Mouse (Mus musculus) heart, adult 18-20 months (tissue): ENCODE measurements at regions not wholly inside any gene's neighbourhood (a gene's known extent, or its start where the extent isn't known, plus 50 kb on each side); places are given as distances from the start of the nearest gene placed in this dataset.
A peak's percentile ranks its signal among the peaks of the same experiment; 100 is the strongest.

Experiments
- DNase-seq, 2 experiments: peaks; one replicate each; pipeline ENCODE4 v3.0.0; 2021 to 2022; ENCODE audit warnings: mixed read lengths in 1 of 2

- DNase-seq: no peak
These were observed 265.3 kb downstream of the Rpl36a-ps1 start for GRCm38 (mm10) chr14:98728863-98729262.

- no peak for DNase-seq
These were observed 271.6 kb downstream of the Rpl36a-ps1 start for GRCm38 (mm10) chr14:98722481-98722880.

GRCm38 (mm10) chr14:98721033-98721432 lies 273.1 kb downstream of the Rpl36a-ps1 start:
- no peak for DNase-seq

GRCm38 (mm10) chr14:98708045-98708444 lies 286.1 kb downstream of the Rpl36a-ps1 start:
- no peak for DNase-seq

GRCm38 (mm10) chr14:98707574-98707973 lies 286.5 kb downstream of the Rpl36a-ps1 start:
- DNase-seq: no peak

DNA sequence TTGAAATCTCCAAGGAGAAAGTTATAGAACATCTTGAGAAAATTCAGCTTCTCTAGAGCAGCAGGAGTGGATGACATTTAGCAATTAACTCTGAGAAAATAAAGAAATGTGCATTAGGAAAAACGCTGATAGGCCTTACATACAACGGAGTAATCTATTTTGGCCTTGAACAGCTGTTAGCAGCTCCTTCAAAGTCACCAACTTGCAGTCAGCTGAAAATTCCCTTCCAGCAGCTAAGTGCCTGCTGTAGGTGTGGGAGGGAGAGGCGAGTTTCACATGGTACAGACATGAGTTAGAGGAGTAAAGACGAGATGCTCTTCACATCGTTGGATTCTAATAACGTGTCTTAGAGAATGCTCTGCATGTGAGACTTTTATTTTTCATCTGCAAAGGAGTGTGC lies 290.8 kb downstream of the Rpl36a-ps1 start:
- peak in 1 of 2 experiments; percentile 0 for DNase-seq

DNA sequence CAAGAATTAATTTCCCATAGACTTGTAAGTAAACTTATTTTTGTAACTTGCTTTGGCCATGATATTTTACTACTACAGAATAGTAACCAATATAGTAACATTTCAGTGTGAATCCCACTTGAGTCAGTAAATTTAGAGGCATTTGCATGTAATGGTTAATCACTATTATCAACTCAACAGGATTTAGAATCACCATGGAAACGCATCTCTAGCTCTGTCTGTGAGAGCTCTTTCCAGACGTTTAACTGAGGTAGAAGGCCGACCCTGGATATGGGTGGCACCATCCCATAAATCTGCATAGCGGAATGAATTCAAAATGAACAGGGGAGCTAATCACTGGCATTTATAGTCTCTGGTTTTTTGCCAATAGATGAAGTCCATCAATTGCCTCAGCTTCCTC lies 337.6 kb downstream of the Rpl36a-ps1 start:
- no peak for DNase-seq

GRCm38 (mm10) chr14:98654191-98654809 lies 339.8 kb downstream of the Rpl36a-ps1 start:
- DNase-seq: no peak

DNA sequence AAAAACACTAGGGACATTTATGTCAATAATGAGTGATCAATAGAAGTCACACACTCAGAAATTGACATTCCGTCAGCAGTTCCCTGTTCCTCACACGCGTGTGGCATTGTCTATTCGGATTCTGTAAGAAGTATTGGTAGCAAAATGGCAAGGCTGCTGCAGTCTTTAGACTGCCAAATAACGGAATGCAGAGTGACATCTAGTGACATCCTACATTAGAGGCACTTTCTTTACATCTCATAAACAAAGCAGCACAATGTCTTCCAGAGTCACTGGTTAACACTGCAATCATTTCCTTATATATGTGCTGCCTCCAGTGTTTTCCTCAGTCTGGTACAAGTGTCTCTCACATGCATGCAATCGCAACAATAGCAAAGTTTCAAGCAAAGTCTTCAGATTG lies 342.9 kb downstream of the Rpl36a-ps1 start:
- no peak for DNase-seq

DNA sequence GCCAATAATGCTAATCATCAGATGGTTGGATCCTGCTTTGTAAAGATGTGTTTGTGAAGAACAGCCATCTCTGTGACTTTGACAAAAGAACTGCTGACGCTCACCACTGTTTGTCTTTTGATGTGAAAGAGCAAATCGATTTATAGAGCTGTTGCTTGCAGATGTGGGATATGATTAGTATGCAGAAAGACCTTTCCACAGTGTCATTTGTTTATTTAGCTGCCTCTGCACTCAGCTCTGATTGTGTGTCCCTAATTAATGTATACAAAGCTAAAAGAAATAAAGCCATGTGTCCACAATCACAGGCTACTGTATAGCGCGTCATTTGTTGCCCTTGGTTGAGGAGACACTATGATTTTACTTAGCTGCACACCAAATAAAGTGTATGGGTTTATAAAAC lies 343.6 kb downstream of the Rpl36a-ps1 start:
- DNase-seq: no peak

DNA sequence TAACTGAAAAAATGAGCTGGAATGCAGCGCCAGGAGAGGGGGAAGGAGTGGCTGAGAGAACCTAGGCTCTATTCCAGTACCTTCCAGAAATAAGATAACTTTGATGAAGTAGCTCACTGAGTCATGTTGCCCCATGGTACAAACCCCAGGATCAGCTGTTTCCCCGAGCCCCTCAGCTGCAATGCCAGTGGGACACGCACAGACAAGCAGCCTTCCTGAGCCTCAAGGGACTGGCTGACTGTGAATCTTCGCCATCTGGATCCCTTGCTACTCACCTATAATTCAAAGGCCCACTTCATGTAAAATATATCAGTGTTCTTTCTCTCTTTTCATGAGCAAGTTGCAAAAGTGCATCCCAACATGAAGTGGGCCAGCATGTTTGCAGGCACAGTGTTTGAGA lies 346.5 kb downstream of the Rpl36a-ps1 start:
- no peak for DNase-seq

DNA sequence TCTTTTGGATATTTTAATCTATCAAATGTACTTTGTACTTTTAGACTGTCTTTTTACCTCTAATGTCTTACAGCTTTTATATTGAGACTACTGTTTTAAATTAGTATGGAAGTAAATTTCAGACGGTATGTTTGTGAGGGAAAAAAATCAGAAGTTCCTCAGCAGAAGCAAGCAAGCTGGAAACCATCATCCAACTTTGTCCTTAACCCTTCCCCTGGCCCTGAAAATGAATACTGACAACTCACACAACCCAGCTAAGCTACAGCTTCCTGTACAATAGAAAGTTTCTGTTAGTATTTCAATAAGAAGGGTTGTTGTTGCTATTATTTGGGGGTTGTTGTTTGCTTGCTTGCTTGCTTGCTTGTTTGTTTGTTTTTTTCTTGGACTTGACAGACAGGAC lies 350.4 kb downstream of the Rpl36a-ps1 start:
- no peak for DNase-seq

DNA sequence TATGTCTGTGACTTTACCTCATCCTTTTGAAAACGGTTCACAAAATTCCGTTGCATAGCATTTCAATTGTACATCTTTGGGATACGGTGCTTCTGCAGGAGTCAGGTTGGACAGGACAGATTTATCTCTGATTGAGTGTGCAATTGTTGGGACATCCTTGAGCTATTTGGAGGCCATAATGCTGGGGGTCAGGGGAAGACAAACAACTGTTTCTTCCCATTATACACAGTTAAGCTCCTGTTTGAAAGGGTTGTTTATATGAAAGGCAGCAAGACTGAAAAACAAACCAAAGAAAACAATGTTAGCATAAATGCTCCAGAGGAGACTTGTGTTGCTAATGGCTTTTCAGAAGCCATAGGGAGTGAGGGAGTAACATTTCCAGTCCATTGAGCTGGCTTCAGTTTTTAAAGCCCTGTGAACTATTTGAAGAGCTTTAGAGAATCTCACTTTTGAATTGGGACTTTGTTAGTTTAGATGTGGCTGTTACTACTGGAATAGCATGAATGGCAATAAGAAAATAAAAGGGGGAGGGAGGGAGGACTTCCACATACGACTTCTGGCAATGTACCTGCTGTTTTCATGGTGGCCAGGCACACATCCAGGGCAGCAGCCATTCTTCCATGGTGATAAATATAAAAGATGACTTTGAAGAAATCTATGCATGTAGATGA lies 351.3 kb downstream of the Rpl36a-ps1 start:
- DNase-seq: no peak

DNA sequence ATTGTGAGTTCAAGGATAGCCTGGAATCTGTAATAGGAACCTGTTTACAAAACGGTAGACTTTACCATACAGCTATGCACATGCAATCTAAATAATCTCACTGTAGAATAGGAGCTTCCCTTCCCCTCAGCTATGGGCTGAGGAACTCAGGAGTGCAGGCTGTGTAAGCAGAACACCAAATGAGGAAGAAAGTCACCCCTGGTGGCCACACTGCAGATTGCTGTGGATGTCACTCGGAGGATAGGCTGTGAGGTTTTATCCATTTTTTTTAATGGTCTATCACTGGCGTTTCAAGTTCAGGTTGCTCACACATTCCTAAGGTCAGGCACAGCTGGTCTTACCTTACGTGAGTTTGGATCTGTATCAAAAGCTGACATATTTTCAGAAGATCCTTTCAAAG lies 365.1 kb downstream of the Rpl36a-ps1 start:
- no peak for DNase-seq

GRCm38 (mm10) chr14:98626476-98626875 lies 367.6 kb downstream of the Rpl36a-ps1 start:
- DNase-seq: no peak

GRCm38 (mm10) chr14:98625867-98626266 lies 368.3 kb downstream of the Rpl36a-ps1 start:
- DNase-seq: no peak

- DNase-seq: no peak
These were observed 388.3 kb downstream of the Rpl36a-ps1 start for GRCm38 (mm10) chr14:98605772-98606171.

- DNase-seq: no peak
These were observed 397.9 kb downstream of the Rpl36a-ps1 start for GRCm38 (mm10) chr14:98596252-98596651.

DNA sequence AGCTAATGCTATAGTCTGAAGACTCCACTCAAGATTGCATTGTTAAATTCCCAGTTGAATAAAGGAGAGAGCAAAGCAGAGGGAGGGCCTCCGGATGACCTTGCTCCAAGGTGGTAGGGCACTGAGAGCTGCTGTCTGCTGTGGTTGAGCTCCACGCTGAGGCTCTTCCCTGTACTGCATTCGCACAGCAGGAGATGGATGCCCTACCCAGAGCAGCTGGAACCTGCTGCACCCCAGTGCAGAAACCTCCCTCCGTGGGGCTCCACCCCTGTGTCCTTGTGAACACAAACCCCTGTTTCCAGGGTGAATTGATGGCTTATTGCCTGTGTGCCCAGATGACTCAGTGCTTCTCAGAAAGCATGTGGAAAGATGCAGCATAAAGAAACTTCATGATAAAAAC lies 404.3 kb downstream of the Rpl36a-ps1 start:
- DNase-seq: peak in 1 of 2 experiments; percentile 1

DNA sequence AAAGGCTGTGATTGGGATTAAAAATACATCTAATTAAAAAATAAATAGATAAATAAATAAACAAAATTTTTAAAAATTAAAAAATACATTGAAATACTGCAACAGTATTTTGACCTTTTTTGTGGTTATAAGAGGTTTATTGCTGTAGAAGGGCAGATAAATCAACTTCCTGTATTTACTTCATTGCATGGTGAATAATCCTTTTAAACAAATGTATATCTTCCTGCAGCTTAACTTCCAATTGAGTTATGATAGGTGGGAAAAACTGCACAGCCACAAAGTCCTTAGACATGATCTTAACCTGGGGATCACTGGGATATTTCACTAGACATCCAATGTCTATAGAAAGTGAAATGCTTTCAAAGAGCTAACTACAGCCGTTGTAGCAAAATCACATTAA lies 402.1 kb upstream of the Dach1 start:
- no peak for DNase-seq

- no peak for DNase-seq
These were observed 392.4 kb upstream of the Dach1 start for GRCm38 (mm10) chr14:98562002-98562401.

- DNase-seq: no peak
These were observed 370.2 kb upstream of the Dach1 start for GRCm38 (mm10) chr14:98539792-98540191.

DNA sequence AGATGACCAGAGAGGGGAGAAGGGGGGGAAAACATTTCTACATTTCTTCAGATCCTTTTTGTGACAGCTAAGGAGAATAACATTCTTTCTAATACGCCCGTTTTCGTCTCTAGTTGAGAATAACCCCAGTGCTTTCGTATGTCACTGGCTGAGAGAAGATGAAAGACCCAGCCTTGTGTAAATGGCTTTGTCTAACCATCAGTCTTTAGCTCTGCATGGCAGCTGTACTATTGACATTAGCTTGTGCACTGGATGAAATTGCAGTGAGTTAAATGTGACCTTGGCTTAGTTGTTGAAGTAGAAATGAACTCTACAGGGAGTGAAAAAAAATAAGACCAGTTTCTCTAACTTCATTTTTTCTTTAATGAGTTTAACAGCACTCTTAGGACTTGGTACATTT lies 368.7 kb upstream of the Dach1 start:
- DNase-seq: no peak

DNA sequence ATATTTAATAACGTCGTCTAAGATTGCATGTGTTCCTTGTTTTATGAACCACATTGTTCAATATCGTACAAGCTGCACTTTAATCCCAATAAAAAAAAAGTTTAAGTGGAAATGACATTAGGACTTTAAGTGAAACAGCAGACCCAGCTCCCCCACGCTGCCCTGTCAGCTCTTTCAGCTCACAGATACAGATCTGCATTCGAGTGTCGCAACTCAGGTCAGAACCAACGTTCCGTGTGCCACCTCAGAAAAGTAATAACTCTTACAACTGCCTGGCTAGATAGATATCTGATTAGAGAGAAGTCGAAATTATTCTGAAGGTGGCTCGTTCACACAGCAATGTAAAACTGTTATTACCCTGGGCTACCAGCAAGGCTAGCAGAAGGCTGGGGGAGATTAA lies 364.0 kb upstream of the Dach1 start:
- no peak for DNase-seq
